Mouse (Mus musculus) cerebellum, adult 9-11 months (tissue): Measurements from ENCODE around the gene Tomm20.

Experiments used
- DNase-seq: peaks from one replicate; pipeline ENCODE4 v3.0.0; 2022

Tomm20 gene

DNA sequence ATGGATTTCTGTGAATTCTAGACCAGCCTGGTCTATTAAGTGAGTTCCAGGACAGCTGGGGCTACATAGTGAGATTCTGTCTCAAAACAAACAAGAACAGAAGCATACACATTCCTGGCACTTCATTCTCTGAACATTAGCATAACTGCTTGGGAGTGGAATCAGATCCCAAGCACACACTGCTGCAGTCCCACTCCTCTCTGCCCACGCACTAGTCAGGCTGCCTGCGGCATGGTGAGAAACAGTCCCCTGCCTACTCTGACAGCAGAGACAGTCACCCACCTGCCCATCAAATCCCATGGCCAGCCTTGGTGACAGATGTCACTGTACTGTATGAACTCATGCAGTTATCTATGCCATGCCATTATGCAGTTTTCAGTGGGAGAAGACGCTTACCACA lies 15.9 kb upstream of the Tomm20 start:
- no peak for DNase-seq

DNA sequence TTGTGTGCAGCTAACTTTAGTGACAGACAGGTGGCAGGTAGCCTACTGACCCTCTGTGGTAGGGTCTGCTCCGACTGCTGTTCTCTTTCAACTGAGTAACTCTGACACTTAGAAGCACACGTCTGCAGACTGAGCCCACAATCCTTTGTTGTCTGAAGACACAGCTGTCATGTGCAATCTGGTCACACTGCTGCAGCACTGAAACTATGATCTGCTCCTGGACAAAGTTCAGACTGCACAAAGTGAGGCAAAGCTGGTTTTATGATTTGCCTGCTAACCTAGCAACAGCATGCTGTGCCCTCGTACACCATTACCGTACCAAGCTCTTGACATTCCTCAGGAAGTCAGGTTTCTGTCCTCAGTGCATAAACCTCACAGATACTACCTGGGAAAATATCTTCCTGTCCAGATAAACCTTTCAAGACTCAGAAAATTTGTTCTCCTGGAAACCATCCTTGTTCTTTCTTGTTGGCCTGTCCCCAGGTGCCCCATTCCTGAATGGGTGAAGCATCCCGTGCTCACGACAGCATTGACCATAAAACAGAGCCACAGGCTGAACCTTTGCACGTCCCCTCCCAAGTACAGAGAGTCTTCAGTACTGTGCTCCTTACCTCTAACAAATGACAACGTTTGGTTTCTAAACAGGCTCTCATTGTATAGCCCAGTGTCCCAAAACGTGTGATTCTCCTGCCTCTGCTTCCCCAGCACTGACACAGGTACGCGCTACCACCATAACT lies 6.4 kb upstream of the Tomm20 start:
- DNase-seq = no peak

DNA sequence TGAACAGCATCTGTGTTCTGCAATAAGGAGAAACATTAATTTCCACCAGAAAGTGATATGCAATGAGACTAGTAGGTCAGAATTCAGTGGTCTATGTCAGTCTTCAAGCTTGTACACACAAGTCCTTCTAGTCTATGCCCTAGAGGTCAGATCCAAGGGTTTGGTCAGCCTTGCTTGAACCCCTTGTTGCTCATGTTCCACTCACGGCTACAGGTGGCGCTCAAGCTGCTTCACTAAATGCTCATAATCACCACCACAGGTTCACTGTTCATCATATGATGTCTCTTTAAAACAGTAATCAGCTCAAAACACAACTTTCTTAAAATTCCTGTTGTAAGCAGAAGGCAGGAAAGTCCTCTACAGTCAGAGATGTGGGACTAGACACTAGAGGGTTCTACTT lies 3.9 kb upstream of the Tomm20 start:
- DNase-seq = no peak

DNA sequence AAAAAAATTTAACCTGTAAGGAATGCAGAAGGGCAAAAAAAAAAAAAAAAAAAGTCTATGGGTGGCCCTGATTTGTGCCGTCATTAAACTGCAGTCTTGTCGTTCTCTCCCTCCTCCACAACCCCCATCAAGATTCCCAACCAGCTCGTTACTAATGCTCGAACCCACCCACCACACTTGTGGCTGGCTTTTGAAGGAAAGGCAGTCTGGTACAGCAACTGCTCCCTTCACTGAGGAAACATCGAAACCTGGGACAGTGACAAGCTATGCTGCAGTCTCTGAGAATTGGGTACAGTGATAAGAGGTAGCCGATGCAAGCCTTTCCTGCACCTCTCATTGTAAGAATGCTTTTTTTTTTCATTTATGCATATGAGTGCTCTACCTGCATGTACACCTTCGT lies 800 bp upstream of the Tomm20 start:
- DNase-seq = peak; percentile 40

DNA sequence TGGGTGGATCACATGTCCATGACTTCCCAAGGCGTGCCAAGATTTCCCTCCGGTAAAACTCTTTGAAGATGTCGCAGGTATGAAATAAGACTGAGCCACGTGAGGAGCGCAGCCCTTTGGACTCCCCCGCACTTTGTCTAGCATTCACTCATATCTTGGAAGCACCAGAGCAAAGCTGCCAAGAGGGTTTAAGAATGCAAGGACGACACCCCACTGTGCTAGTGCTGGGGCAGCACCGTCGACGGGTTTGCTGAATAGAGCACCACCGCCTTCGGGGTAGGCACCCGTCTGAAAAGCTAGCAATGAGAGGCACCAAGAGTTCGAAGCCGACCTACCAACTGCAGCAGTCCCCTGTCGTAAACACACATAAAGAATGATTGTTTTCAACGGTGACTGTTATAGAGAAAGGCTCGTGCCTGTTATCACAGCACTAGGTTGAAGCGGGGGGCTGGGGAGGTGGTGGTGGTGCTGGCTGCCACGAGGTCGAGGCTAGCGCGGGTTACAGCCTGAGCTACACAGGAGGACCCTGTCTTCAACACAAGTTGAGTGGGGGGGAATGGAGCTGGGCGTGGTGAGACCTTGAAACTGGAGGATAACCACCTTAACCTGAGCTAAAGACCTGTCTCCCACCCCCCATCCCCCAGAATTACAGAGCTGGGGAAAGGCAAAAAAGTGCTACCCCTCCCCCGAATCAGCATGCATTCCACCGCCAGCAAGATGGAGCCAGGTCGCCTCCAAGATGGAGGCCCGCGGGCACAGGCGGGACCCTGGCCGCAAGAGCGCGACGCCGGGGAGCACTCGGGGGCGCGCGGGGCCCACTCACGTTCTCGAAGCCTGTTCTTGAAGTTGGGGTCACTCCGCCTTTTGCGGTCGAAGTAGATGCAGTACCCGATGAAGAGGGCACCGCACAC lies 608 bp downstream of the Tomm20 start:
- peak; percentile 59 for DNase-seq

DNA sequence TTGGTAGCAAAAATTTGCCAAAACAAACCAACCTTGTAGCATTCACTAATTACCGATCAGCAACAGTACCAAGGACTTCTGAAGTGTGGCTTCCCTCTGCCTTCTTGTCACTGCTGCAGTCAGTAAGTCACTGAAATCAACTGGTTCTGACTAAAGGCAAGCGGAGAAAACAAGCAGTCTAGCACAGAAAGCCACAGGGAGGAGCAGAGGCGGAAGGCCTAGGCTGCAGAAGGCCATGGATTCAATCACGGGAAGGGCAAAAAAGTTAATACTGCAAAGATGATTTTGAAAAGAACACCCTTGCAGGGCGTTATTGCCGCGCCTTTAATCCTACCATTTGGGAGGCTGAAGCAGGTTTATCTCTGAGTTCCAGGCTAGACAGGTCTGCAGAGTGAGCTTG lies 2.1 kb downstream of the Tomm20 start:
- DNase-seq = no peak

DNA sequence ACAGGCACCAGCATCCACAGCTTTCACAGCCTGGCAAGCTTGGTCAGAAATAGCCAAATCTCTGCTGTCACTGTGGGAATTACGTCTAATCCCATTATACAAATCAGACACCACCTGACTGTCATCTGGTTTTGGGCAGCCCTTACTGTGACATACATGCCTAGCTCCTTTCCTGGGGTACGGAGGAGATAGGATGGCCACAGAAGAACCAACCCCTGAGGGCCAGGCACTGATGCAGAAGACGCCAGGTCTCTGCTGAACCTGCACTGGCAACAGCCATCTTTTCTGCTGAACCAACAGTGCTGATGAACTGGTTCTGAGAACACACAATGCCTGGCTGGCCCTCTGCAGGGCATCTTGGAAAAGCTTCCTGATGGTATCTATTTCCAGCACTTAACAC lies 8.3 kb downstream of the Tomm20 start:
- no peak for DNase-seq

DNA sequence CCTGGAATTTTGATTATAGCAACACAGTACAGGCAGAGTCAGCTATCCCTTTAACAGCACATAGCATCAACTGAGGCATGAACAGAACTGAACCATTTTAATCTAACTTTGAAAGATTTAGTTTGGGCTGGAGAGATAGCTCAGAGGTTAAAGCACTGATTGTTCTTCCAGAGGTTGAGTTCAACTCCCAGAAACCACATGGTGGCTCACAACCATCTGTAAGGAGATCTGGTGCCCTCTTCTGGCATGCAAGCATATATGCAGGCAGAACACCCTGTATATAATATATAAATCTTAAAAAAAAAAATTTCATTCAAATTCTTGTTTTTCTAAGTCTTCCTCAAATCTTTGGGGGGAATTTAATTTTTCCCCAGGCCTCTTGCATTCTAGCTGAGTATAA lies 9.7 kb downstream of the Tomm20 start:
- DNase-seq = no peak

DNA sequence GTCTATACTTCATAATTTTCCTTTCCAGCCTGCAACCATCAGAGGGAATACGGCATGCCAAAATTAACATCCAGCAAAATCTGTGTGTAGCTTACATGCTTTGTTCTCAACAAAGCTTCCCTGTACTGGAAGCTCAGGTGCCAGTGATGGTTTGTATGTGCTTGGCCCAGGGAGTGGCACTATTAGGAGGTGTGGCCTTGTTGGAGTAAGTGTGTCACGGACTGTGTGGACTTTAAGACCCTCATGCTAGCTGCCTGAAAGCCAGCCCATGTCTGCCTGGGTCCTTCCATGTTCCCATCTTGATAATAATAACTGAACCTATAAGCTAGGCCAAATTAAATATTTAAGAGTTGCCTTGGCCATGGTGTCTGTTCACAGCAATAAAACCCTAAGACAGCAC lies 10.3 kb downstream of the Tomm20 start:
- DNase-seq = no peak

DNA sequence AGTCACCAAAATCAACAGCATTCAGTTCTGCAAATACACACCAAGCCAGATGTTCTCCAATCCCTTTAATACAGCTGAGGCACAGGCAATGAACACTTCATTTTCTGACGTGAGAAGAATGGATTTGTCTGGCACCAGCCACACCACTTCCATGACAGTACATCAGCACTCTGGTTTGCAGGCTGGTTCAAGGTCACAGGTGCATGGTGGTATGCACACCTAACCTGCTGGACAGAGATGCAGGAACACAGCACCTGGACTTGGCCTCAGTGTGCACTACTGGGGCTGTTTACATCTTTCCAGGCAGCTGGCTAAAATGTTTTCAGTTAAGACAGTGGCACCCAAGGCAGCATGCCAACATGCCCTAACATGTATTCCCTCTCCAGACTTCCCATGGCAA lies 13.0 kb downstream of the Tomm20 start:
- no peak for DNase-seq

DNA sequence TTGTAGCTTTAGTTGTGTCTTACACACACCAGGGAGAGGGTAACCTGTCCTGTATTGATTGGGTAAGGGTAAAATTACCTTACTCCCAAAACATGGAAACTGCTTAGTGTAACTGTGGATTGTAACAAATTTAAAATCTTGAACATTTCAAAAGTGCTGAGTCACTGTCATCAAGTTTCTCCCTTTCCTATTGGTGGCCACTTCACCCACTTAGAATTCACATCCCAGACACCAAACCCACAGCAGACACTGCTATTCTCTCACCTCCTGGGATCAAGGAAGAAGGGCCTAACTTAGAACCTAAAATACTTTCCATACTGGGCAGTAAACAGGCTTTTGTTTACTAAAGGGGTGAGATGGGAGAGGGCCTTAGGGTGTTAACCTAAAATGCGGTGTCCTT lies 13.4 kb downstream of the Tomm20 start:
- no peak for DNase-seq

DNA sequence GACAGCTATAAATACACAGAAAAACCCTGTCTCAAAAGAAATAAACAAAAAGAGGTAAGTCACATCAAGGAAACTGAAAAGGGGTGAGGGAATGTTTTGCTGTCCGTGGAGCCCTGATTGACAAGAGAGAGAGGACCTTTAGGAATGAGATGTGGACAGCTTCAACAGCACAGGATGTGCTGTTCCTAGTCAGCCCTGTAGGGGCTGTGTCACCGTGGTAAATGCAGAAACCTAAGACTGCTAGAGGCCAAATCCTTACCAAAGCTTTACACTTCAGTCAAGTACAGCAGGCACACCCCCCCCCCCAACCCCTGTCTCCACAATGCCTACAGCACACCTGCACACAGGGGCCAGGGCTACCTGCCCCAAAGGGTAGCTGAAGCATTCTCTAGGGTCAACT lies 13.9 kb downstream of the Tomm20 start:
- no peak for DNase-seq

DNA sequence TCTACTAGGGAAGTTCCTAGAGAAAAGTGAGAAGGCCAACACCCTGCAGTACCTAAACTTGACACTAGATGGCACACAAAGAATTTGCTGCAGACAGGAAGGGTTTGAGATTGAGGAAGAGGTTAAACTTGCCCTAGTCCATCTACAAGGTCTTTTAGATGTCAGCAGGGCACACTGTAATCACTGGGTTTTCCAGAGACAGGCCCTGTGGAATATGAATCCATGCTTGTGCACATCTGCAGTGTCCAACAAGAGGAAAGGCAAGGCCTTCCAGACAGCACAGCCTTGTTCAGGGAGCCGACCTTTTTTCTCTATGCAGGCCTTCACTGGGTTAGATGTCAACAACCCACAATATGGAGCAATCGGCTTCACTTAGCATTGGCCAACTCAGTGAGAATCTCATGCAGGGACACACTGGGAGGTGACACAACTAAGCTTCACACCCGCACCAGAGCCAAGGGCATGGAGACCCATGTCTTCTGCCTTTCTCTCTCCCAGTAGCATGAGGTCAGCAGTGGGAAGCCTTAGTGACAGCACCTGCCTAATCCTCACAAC lies 16.0 kb downstream of the Tomm20 start:
- peak; percentile 53 for DNase-seq

DNA sequence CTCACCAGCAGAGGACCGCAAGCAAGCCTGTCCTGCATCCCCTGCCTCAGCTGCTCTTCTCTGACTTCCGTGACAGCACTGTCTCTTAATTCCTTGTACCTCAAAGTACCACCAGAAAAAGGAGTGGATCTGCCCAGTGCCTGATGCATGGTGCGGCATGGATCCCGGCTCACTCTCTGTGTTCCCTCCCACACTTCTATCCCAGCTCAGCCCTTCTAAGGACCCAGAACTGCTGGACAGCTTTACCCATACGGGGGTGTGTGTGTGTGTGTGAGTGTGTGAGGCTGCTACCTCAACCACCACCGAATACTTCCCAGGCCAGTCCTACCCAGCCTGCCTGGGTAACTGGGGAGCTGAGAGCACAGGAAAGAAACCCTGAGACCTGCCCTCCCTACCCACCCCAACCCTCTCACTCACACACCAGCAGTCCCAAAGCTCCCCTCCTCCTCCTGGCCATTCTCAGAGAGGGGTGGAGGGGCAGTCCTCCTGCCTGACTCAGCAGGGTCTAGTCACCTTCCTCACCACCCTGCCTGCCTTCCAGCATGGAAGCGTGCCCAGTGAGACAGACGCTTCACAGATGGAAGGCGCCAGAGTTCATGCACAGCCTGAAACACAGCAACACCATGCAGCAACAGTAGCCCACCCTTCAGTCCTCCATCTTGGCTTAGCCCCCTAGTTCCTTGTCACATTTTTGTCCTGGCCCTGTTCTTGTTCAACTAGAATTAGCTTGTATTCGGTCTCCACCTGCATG lies 16.7 kb downstream of the Tomm20 start:
- DNase-seq = peak; percentile 36

DNA sequence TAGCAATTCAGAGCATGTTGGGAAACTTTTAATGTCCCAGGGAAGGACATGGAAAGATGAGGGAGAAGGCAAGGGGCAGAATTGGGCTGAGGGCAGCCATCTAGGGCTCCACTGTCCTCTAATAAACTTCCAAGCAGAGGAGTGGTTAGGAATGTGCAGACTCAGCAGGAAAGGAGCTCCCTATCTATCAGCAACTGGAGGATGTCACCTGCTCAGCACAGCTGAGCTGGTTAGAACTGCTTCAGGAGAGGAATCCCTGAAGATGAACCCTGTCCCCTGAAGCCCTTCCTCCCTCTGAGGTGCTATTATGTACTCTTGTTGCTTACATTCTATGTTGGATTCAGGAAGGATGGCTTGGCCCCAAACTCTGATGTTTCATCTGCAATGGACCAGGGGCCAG lies 17.6 kb downstream of the Tomm20 start:
- no peak for DNase-seq

DNA sequence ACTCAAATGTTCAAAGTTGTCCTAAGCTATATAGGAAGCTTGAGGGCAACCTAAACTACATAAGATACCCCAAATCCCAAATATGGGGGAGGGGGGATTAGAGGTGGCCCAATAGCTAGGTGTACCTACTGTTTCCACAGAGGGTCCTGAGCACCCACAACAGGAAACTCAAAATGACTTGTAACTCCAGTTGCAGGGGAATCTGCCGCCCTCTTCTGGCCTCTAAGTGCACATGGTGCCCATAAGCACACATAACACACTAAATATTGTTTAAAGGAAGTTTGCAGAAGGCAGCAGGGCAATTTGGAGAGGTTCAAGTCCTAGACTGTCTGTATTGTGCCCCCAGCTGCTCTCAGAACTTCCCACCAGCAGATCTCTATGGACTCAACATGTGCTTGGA lies 18.6 kb downstream of the Tomm20 start:
- DNase-seq = no peak

DNA sequence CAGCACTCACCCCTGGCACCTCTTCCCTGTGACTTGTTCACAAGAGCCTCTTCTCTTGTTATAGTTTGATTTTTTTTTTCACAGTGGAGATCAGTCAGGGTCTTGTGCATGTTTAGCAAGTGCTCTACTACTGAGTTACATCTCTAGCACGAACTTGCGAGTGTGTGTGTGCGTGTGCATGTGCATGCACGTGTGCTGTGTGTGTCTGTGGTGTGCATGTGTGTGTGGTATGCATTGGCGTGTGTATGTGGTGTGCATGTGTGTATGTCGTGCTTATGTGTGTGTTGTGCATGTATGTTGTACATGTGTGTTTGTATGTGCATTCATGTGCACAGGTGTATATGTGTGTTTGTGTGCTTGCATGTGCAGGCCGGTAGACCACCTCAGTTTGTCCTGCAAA lies 22.7 kb downstream of the Tomm20 start:
- no peak for DNase-seq

DNA sequence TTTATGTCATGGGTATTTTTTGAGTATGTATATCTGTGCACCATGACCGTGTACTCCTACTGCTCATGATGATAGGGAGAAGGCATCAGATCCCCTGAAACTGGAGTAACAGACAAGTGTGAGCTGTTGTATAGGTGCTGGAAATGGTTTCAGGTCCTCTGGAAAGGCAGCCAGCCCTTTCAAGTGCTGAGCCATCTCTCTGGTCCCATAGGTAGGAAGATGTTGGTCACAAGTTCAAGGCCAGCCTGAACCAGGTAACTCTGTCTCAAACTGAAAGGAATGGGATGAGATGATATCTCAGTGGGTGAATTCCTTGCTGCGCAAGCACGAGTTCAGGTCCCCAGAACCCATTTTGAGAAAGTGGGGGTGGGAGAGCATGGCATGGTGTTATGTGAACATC lies 24.2 kb downstream of the Tomm20 start:
- DNase-seq = no peak

DNA sequence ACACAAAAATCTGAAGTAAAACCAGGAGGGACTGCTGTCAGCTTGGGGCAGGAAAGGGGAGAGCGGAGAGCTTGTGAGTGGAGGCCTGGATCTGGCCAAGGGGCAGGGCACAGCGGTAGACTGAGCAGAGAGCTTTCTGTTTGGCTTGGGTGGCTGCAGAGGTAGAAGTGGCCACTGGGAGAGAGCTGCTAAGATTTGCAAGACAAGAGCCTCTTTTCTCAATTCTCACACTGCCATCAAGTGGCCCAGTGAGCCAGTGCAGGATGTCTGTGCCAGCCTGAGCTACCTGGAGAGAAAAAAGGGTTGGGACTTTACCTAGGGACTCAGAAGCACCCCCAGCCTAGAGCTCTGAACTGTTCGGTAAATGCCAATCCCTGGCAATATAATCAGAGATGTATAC lies 24.8 kb downstream of the Tomm20 start:
- DNase-seq = peak; percentile 78

DNA sequence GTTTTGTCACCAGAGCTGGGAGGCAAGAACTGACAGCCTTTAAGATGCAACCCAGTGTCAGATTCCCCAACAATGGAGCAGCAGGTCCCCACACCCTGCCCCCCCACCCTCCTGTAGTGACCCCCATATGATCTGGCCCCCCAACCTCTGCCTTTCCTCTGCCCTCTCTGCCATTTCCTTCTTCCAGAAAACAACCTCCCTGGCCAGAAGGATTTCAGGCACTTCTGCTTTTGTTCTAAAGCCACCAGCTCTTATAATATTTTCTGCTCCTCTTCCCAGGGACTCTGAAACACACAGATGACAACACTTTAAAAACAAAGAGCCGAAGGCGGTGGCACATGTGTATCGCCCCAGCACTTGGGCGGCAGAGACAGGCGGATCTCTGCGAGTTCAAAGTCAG lies 25.3 kb downstream of the Tomm20 start:
- DNase-seq = no peak

DNA sequence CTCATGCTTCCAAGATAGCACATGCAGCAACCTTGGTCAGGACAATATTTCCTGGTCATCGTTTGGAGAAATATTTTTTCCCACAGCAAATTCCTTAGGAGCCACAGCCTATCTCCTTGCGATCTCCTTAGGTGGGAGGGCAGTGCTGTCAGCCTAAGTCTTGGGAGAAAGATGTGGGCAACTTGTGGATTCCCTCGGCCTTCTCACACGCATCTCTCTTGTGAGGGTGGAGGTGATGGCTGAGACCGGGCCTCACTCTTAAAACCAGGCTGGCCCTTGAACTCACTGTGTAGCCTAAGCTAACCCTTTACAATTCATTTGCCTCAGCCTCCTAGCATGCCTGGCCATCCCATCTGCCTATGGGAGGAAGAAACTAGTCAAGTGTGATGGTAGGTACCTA lies 25.9 kb downstream of the Tomm20 start:
- no peak for DNase-seq

DNA sequence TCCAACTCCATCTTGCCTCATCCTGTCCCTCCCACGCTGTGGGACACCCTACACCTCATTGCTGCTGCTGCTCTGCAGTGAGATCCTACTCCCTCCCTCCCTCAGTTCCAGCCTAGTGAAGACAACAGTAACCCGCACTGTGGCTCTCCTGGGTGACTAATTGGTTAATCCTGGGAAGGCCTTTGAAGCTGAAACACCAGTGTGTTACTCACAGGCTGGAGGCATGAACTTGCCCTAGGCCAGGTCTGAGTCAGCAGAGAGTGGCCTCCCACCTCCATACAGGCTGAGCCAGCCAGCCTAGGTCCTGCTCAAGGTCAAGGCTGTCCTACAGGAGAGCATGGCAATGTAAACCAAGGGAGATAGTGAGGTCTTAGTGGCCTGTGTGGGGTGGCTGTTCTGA lies 26.4 kb downstream of the Tomm20 start:
- DNase-seq = no peak

DNA sequence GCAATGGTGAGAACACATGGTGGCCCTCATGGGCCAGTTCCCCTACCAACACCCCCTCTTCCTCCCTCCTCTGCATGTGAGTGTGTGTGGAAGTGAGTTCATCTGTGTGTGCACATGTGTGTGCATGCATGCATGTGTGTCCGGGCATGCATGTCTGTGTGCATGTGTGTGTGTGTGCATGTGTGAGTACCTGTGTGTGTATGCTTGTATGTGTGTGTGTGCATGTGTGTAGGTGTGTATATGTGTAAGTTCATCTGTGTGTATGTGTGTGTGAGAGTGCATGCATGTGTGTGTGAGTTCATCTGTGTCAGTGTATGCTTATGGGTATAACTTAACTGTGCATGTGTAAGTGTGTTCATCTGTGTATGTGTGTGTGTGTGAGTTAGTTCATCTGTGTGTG lies 27.3 kb downstream of the Tomm20 start:
- no peak for DNase-seq
